Mouse (Mus musculus) bone marrow, adult 2 months (tissue): ENCODE data around the gene Hsf5.

ENCODE experiments used
- CTCF ChIP-seq: fragments of 200-500 bp; IDR thresholded peaks from 2 replicates; pipeline ENCODE4 v1.5.1; 2011; ENCODE audit warnings: low read length, control low read depth; ENCODE audit not compliant: control insufficient read depth, insufficient read depth
- POLR2A ChIP-seq: fragments of 200-500 bp; IDR thresholded peaks from 2 replicates; pipeline ENCODE4 v1.6.1; 2011; ENCODE audit warnings: low read depth, mild to moderate bottlenecking, control low read depth, low read length, borderline replicate concordance; ENCODE audit not compliant: control insufficient read depth

- no peak for TF ChIP-seq CTCF
- TF ChIP-seq POLR2A = no peak
These were observed 43.2 kb upstream of the Hsf5 start for GRCm38 (mm10) chr11:87573751-87574150.
